Mouse (Mus musculus) embryonic facial prominence, embryonic 10.5 days (tissue): ENCODE results near the gene Slc22a21. TPM values are rescaled to one million over a fixed set of nuclear protein-coding genes. Genes with fewer than 3 reads are reported as not detected.
"Not testable (repeated sequence)": the region's sequence is repeated elsewhere in the genome, so short reads cannot be mapped to it uniquely, and the experiment has no call there.

Source experiments
- DNase-seq: peaks from one replicate; pipeline ENCODE4 v3.0.0-alpha.2; 2017; ENCODE audit warnings: low spot score
- H3K27ac ChIP-seq: fragments of 300-500 bp; sonication (generic); replicated peaks from 2 replicates; pipeline ENCODE4 v1.5.1; 2016; ENCODE audit warnings: mild to moderate bottlenecking
- H3K27me3 ChIP-seq: fragments of 300-500 bp; sonication (generic); replicated peaks from 2 replicates; pipeline ENCODE4 v1.6.1; 2016; ENCODE audit warnings: low read depth, mild to moderate bottlenecking; ENCODE audit not compliant: poor library complexity, severe bottlenecking
- H3K36me3 ChIP-seq: fragments of 300-500 bp; sonication (generic); replicated peaks from 2 replicates; pipeline ENCODE4 v1.6.1; 2016; ENCODE audit warnings: mild to moderate bottlenecking, moderate library complexity
- H3K4me1 ChIP-seq: fragments of 300-500 bp; sonication (generic); 2 replicates; pipeline ENCODE4 v1.6.1; 2016
- H3K4me3 ChIP-seq: fragments of 300-500 bp; sonication (generic); 2 replicates; pipeline ENCODE4 v1.5.1; 2016; ENCODE audit warnings: mild to moderate bottlenecking, moderate library complexity
- H3K9me3 ChIP-seq: fragments of 300-500 bp; sonication (generic); 2 replicates; pipeline ENCODE4 v1.6.1; 2016; ENCODE audit warnings: mild to moderate bottlenecking
- WGBS: fragments of 180-500 bp; shearing (Covaris S2); methylation state at CpG from one replicate; pipeline ENCODE4 v1.1.7; 2016; 5-methylcytosine and 5-hydroxymethylcytosine counted together
- polyA plus RNA-seq: library from polyadenylated mRNA; unstranded; fragments of >200 nt; fragmentation: Nextera tagmentation; extraction: Ambion mirVana; gene quantifications from 2 replicates; pipeline ENCODE4 v1.2.1, GENCODE M21; 2016

Slc22a21 gene
- polyA plus RNA-seq, 1 experiment from 2014 or later, result 2.6 TPM

- Histone ChIP-seq H3K9me3 (no peaks in the 10 kb centered on the region), H3K36me3 (no peaks in the 10 kb centered on the region), H3K27ac (no peak overlapping the region), H3K4me3 (no peak overlapping the region), H3K4me1 (no peaks in the 10 kb centered on the region), H3K27me3 (no peaks in the 10 kb centered on the region)
- 76% methylated on average over 4 of the region's 4 CpGs for WGBS
- DNase-seq, result no peak
Observed at GRCm38 (mm10) chr11:53988081-53988480, 7.9 kb upstream of the Slc22a21 start.

- 84% methylated on average over 4 of the region's 4 CpGs for WGBS
- DNase-seq, result no peak
- peaks cover 18% of the 10 kb centered on the region for H3K27me3 ChIP-seq
- H3K4me1 ChIP-seq, result peaks cover 15% of the 10 kb centered on the region
- H3K36me3 ChIP-seq, result no peaks in the 10 kb centered on the region
- H3K4me3 ChIP-seq, result no peak overlapping the region
- H3K27ac ChIP-seq, result no peak overlapping the region
- no peaks in the 10 kb centered on the region for H3K9me3 ChIP-seq
Observed at GRCm38 (mm10) chr11:53981396-53981795, 1.3 kb upstream of the Slc22a21 start.

- H3K9me3 ChIP-seq, H3K36me3 ChIP-seq, DNase-seq: not testable (repeated sequence)
- H3K4me1 ChIP-seq, result peaks cover 15% of the 10 kb centered on the region
- H3K4me3 ChIP-seq, result peak overlapping the region; percentile 70
- H3K27ac ChIP-seq, result peak overlapping the region; percentile 78
- peaks cover 18% of the 10 kb centered on the region for H3K27me3 ChIP-seq
- under 1% methylated on average over 23 of the region's 23 CpGs for WGBS
Observed at GRCm38 (mm10) chr11:53979456-53979787, 710 bp downstream of the Slc22a21 start.

GRCm38 (mm10) chr11:53977672-53978071 is 2.5 kb downstream of the Slc22a21 start:
- Histone ChIP-seq H3K4me3 (no peak overlapping the region), H3K36me3 (no peaks in the 10 kb centered on the region), H3K4me1 (peaks cover 15% of the 10 kb centered on the region), H3K27me3 (peaks cover 18% of the 10 kb centered on the region), H3K27ac (no peak overlapping the region), H3K9me3 (no peaks in the 10 kb centered on the region)
- no peak for DNase-seq
- WGBS, result 80% methylated on average over 3 of the region's 3 CpGs

- Histone ChIP-seq H3K4me3 (no peak overlapping the region), H3K27me3 (peaks cover 18% of the 10 kb centered on the region), H3K36me3 (no peaks in the 10 kb centered on the region), H3K27ac (no peak overlapping the region), H3K4me1 (peaks cover 15% of the 10 kb centered on the region), H3K9me3 (no peaks in the 10 kb centered on the region)
- DNase-seq, result no peak
Observed at GRCm38 (mm10) chr11:53975559-53975958, 4.6 kb downstream of the Slc22a21 start.

GRCm38 (mm10) chr11:53958984-53959383 is 21.1 kb downstream of the Slc22a21 start:
- Histone ChIP-seq H3K27me3 (no peaks in the 10 kb centered on the region), H3K4me1 (0 out of 2 replicates have a peak, but pooled peaks cover 3% of the 10 kb centered on the region), H3K9me3 (no peaks in the 10 kb centered on the region), H3K36me3 (no peaks in the 10 kb centered on the region), H3K4me3 (no peak overlapping the region), H3K27ac (no peak overlapping the region)
- WGBS, result 45% methylated on average over 3 of the region's 3 CpGs
- DNase-seq, result peak; percentile 31

GRCm38 (mm10) chr11:53958176-53958575 is 22.0 kb downstream of the Slc22a21 start:
- H3K9me3 ChIP-seq, H3K27me3 ChIP-seq, H3K36me3 ChIP-seq, H3K27ac ChIP-seq, H3K4me1 ChIP-seq, H3K4me3 ChIP-seq: not testable (repeated sequence)
- WGBS, result 38% methylated on average over 4 of the region's 4 CpGs
- DNase-seq, result peak; percentile 28

- Histone ChIP-seq H3K9me3 (no peaks in the 10 kb centered on the region), H3K36me3 (no peaks in the 10 kb centered on the region), H3K27me3 (no peaks in the 10 kb centered on the region), H3K4me1 (0 out of 2 replicates have a peak, but pooled peaks cover 3% of the 10 kb centered on the region), H3K27ac (no peak overlapping the region), H3K4me3 (no peak overlapping the region)
- WGBS, result 68% methylated on average over 1 of the region's 1 CpGs
- no peak for DNase-seq
Observed at GRCm38 (mm10) chr11:53956636-53957035, 23.5 kb downstream of the Slc22a21 start.

- H3K27me3 ChIP-seq, result no peaks in the 10 kb centered on the region
- WGBS, result 91% methylated on average over 3 of the region's 3 CpGs
- no peak for DNase-seq
- H3K4me1 ChIP-seq, result no peaks in the 10 kb centered on the region
- H3K36me3 ChIP-seq, result no peaks in the 10 kb centered on the region
- no peaks in the 10 kb centered on the region for H3K9me3 ChIP-seq
- no peak overlapping the region for H3K4me3 ChIP-seq
- H3K27ac ChIP-seq, result no peak overlapping the region
Observed at GRCm38 (mm10) chr11:53954653-53955052, 25.5 kb downstream of the Slc22a21 start.

GRCm38 (mm10) chr11:53950133-53950532 is 30.0 kb downstream of the Slc22a21 start:
- H3K27ac ChIP-seq, H3K9me3 ChIP-seq, DNase-seq, H3K36me3 ChIP-seq, H3K4me3 ChIP-seq, H3K4me1 ChIP-seq, H3K27me3 ChIP-seq: not testable (repeated sequence)
- WGBS, result 87% methylated on average over 2 of the region's 3 CpGs

GRCm38 (mm10) chr11:53931944-53932318 is 48.2 kb downstream of the Slc22a21 start:
- H3K9me3 ChIP-seq, H3K27me3 ChIP-seq, H3K4me3 ChIP-seq, H3K4me1 ChIP-seq, DNase-seq, H3K27ac ChIP-seq, H3K36me3 ChIP-seq: not testable (repeated sequence)
- 79% methylated on average over 4 of the region's 4 CpGs for WGBS

GRCm38 (mm10) chr11:53931091-53931943 is 48.8 kb downstream of the Slc22a21 start:
- H3K27me3 ChIP-seq, result no peaks in the 10 kb centered on the region
- H3K9me3 ChIP-seq, result no peaks in the 10 kb centered on the region
- DNase-seq, result peak; percentile 65
- no peak overlapping the region for H3K27ac ChIP-seq
- H3K4me1 ChIP-seq, result no peaks in the 10 kb centered on the region
- no peaks in the 10 kb centered on the region for H3K36me3 ChIP-seq
- WGBS, result 42% methylated on average over 17 of the region's 17 CpGs
- H3K4me3 ChIP-seq, result no peak overlapping the region

- WGBS, result 84% methylated on average over 3 of the region's 3 CpGs
- no peak overlapping the region for H3K4me3 ChIP-seq
- DNase-seq, result no peak
Observed at GRCm38 (mm10) chr11:53929741-53930140, 50.4 kb downstream of the Slc22a21 start.

More at GRCm38 (mm10) chr11:53929741-53930140, 50.4 kb downstream of the Slc22a21 start:
- H3K9me3 ChIP-seq, result no peaks in the 10 kb centered on the region
- H3K4me1 ChIP-seq, result no peaks in the 10 kb centered on the region
- no peaks in the 10 kb centered on the region for H3K27me3 ChIP-seq
- H3K36me3 ChIP-seq, result no peaks in the 10 kb centered on the region
- no peak overlapping the region for H3K27ac ChIP-seq
